Mouse (Mus musculus) frontal cortex, postnatal 14 days (tissue): ENCODE results near the gene Kpna4.
A peak's percentile ranks its signal among the peaks of the same experiment; 100 is the strongest.

ENCODE experiments used
- DNase-seq, 2 experiments: peaks; one replicate each; pipeline ENCODE4 v3.0.0; 2022; ENCODE audit warnings: low spot score in 2 of 2

The Kpna4 gene

GRCm38 (mm10) chr3:69126509-69127345 is at the start of gene Kpna4:
TSS of gene Kpna4 (minus strand) at chr3:69127113.
- peak; percentile 90 for DNase-seq

DNA sequence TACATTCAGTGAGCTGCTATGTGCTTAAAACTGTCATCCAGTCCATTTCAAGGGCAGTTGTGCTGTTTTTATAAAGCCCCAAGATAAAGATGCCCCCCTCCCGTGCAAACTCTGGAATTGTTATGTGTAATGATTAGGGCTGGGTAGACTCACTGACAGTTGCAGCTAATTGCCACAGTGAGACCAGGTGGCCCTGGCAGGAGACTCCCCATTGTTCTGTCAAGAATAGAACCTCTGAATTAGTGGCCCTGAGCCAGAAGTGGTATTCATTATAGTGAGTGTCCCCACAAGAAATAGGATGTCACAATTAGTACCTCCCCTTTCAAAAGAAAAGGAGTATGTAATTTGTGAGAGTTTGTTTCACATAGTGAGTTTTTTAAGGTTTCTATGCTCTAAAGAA is 48.3 kb upstream of the Kpna4 start:
- DNase-seq, result no peak

- DNase-seq, result no peak
These were observed 44.2 kb upstream of the Kpna4 start for GRCm38 (mm10) chr3:69171123-69171522.

DNA sequence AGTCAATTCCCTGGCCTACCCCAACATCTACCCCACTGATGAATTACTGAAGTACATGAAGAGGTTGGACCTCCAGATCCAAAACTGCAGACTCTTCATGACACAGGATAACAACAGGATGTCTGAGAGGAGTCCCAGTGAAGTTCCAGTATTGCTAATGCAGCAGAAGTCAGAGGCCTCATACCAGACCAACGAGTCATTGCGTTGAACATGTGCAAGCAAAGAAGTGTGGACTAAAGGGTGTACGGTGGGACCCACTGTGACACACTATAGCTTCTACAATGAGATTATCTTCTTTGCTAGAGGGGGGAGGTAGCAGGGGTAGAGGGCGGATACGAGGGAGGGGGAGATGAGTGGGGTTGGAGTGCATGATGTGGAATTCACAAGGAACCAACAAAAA is 42.9 kb upstream of the Kpna4 start:
- DNase-seq, result no peak

DNA sequence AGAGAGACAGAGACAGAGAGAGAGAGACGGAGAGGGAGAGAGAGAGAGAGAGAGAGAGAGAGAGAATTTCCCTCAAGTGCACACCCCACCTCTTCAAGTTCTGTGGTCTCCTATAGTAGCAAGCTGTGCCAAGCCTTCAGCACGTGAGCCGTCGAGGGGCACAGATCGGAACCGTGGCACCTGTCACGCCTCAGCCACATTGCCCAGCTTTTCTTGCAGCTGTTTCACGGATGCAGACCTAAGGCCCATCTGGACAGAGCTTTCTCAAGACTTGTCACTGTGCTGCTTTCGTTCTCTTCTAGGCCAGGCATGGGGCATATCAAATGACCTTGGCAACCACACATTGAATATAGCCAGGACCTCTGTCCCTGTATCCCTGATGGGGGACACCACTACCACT is 41.8 kb upstream of the Kpna4 start:
- DNase-seq, result no peak

DNA sequence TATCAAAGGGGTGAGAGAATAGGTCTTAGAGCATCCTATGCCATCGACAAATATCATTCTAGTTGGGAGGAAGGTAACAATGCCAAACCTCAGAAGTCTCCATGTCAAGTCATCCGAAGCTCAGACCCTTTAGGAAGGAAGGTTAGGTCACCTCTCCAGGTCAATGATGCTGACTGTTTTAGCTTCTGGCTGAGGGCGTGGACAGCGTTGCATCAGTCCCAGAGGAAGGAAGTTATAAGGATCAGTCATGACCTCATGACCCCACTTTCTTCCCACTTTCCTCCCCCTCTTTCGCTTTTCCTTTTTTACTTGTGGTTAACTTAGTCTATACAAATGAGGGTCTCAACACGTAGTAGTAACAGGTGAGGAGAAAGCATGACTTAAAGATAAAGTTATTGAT is 36.1 kb upstream of the Kpna4 start:
- no peak for DNase-seq

GRCm38 (mm10) chr3:69160429-69160828 is 33.5 kb upstream of the Kpna4 start:
- DNase-seq, result no peak

DNA sequence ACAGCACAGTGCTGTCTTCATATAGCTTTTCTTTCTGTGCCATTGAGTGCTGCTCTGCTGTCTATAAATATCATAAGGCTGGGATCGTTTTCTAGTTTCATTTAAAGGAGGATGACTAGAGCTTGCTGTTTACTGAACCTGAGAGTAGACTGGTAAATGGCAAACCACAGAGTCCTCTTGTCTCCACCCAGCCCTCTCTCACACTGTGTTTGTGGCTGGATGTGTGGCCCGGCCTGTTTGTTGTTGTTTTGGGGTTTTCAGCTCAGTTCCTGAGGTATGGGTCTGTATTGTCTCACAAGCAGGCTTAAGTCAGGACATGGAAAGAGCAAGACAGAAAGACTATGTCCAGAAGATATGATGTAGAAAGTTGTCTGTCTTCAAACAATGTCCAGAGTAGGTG is 32.6 kb upstream of the Kpna4 start:
- no peak for DNase-seq

DNA sequence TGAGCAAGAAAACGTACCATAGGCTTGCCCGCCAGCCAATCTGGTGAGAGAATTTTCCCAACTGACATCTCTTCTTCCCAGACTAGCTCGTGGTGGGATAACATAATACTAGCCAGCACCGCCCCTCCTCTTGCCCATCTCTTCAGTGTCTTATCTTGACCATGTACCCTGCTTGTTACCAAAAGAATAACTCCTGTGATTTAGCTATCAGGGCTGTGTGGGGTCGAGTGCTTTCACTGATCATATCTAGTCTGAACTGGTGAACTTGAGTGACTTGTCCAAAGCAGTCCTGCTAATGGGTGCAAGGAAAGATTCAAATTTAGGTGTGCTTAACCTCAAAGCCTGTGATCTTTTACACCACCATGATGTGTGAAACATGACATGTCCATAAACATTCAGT is 31.0 kb upstream of the Kpna4 start:
- no peak for DNase-seq

DNA sequence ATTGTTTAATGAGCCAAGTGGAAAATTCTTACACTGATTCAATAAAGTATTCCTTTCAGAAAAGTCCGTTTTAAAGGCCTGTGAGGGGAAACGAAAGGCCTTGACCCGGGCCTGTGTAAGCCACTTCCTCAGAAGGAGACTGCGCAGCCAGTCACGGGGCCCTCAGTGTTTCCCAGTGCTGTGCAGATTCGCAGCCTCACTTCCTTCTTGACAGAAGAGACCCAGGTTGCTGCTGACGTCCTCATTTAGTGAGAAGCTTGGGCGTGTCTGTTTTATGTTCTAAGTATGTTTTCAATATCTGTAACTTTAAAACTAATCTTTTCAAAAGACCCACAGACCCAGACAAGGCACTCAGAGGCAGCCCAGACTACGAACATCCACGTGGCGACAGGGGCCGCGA is 29.6 kb upstream of the Kpna4 start:
- DNase-seq, result no peak

DNA sequence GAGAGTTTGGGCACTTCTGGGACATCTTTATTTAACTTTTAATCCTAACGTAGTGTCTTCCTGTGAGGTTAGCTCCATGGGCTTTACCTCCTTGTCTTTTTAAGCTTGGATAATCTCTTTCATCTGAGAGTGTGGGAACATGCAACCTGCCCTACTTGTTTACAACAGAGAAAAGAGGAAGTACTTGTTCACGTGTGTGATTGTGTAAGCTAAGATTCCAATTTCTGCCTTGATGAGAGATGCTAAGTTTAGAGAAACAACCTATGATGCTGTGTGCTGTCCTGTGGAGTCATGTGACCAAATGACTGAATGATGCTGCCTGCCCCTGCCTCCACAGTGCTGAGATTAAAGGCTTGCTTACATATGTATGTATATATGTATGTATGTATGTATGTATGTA is 27.8 kb upstream of the Kpna4 start:
- DNase-seq, result no peak

DNA sequence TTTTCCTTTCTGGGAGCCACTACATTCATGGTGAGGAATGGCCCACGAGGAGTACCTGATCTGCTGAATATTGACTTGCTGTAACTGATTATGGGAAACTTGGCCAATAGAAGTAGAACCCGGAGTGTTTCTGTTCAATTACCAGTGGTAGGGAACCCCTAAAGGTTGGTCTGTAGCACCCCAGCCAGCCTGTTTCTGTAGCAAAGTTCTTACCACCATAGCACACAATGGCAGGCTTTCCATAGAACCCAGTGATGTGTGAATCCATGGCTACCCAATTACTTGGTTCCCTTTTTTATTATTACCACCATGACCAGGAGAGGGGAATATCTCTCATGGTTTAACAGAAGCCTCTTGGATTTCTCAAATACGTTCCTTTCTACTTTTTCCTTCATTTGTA is 24.0 kb upstream of the Kpna4 start:
- DNase-seq, result no peak

DNA sequence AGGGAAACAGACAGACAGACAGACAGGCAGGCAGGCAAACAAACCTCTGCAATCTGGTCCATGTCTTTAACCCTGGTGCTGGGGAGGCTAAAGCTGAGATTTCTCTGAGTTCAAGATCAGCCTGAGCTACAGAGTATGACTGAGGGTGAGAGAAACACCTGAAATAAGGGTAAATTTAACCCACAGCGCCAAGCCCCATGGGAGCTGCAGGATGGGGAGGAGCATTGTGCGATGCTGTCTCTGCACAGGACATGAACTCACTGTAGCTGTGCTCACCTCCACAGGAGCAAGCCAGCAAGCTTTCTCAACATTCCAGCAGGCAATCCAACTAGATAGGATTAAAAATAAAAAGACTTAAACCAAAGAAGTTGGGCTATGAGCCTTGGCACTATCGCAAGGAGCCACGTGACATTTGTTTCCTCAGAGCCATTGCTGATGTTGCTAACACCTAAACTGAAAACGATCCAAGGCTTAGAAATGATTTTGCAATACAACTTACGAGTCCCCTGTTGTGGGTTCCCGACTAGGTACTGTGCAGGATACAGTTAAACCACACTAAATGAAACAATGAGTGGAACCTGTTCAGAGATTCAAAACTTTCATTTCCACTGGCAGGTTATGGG is 15.6 kb upstream of the Kpna4 start:
- DNase-seq, result no peak

GRCm38 (mm10) chr3:69140851-69141250 is 13.9 kb upstream of the Kpna4 start:
- no peak for DNase-seq

DNA sequence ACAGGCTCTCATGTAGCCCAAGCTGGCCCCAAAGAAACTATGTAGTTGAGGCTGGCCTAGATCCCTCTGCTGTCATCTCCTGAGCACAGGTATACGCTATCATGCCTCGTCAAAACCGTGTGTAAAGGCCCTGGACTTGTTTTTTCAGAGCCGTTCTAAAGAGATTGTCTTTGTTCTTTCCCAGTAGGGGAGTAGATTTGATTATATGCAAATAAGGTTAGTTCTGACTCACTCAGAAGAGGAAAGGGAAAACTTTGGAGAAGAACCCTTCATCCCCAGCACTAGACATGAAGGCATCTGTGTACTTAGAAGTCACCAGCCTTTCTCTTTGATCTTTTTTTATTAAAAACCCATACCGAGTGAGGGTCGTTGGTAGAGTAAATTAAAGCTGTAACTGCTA is 9.1 kb upstream of the Kpna4 start:
- no peak for DNase-seq

- DNase-seq, result no peak
These were observed 4.1 kb upstream of the Kpna4 start for GRCm38 (mm10) chr3:69130973-69131372.

- no peak for DNase-seq
These were observed 780 bp upstream of the Kpna4 start for GRCm38 (mm10) chr3:69127693-69128092.

DNA sequence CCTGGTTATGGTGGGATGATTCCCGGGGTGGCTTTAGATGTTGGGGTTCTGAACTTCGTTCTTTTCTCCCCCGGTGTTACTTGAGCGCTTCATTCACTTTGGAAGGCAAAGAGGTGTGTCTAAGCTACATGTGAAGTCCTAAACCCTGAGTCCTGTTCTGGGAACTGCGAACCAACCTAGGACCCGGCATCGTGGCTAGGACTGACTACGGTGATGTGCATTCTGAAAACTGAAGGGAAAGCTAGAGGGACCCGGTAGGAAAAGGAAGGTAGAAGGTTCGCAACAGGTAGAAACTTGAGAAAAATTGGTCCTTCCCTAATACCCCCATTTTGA is 399 bp upstream of the Kpna4 start:
- no peak for DNase-seq

DNA sequence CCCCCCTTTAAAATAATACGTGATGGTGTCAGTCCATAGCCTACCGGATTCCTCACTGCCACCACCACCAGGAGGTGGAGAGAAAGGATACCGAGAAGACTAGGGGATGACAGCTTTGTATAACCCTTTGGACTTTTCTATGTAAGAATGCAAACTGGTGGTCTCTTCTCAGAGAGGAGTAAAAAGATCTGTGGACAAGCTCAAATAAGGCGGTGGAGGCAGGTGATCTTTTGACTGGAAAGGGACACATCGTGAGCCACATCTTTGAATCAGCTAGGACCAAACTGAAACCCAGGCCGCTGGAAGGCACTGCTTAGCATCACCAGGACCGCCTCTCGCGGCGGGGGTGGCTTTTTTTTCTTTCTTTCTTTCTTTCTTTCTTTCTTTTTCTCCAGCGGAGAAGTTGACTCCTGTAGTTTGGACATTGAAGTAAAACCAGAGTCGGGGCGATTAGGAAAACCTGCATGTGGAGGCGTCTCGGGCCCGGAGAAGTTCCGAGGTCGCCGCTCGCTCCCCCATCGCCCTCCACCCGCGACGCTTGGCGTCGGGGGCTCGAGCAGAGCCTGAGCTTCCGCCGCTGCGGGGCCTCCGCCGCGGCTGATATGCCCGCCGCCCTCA is 913 bp downstream of the Kpna4 start:
- peak in 1 of 2 experiments; percentile 14 for DNase-seq

- DNase-seq, result no peak
These were observed 1.5 kb downstream of the Kpna4 start for GRCm38 (mm10) chr3:69125461-69125860.

GRCm38 (mm10) chr3:69118827-69119226 is 8.1 kb downstream of the Kpna4 start:
- no peak for DNase-seq

DNA sequence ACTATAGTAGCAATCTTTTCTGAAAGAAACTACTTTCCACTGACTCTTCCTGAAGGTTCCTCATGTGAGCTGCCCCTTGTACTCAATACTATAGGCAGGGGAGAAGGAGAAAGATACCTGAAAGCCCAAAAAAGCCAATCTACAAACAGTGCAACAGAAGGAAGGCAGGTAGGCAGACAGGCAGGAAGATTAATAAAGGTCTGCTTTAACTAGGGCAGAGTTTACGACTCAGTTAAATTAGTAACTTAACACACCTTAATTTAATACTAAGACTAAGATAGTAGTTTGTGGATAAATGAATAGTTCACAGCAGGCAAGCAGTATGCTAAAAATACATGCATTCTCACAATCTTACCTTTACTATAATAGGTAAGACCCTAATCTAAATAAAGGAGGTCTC is 12.2 kb downstream of the Kpna4 start:
- no peak for DNase-seq

GRCm38 (mm10) chr3:69113956-69114355 is 13.0 kb downstream of the Kpna4 start:
- no peak for DNase-seq
